15 mouse cellular contexts compared by ENCODE assay signal in genomic region chr3:28658349-28658748, GRCm38 (mm10). TPM values are rescaled to one million over a fixed set of nuclear protein-coding genes. Genes with fewer than 3 reads are reported as not detected.
DNase-seq lines count a peak whose midpoint lies in the region; ATAC-seq and TF ChIP-seq lines count a peak whose summit lies in the region.
"Had no signal": no experiment of that assay in that cellular context is flagged by ENCODE, and none has a peak within 500 bp of the region (broad histone marks: within the 10 kb centered on the region; RNA-seq: fewer than 3 reads in every experiment).

No protein-coding gene starts in this region.

- no peak overlapping the region for H3K4me3 ChIP-seq in forebrain, postnatal 0 days (ENCODE audit: low read depth, low read length)
- H3K4me3 ChIP-seq in forebrain, embryonic 11.5 days (ENCODE audit: low read depth, low read length): no peak overlapping the region
- H3K4me3 ChIP-seq in midbrain, embryonic 14.5 days (replicated peaks; ENCODE audit: low read depth, low read length): no peak overlapping the region
- no peak overlapping the region for H3K4me3 ChIP-seq in midbrain, embryonic 10.5 days
- no peak overlapping the region for H3K4me3 ChIP-seq in kidney, embryonic 14.5 days (ENCODE audit: low read length)
- no peak overlapping the region for H3K4me3 ChIP-seq in liver, postnatal 0 days (ENCODE audit: low read depth, low read length)
- H3K4me3 ChIP-seq: liver, embryonic 13.5 days had no signal

- H3K27ac ChIP-seq in forebrain, postnatal 0 days (ENCODE audit: low read depth, low read length): no peak overlapping the region
- no peak overlapping the region for H3K27ac ChIP-seq in forebrain, embryonic 11.5 days (ENCODE audit: low read depth, low read length)
- H3K27ac ChIP-seq in midbrain, embryonic 14.5 days (replicated peaks; ENCODE audit: low read depth, low read length): no peak overlapping the region
- no peak overlapping the region for H3K27ac ChIP-seq in midbrain, embryonic 10.5 days (replicated peaks)
- H3K27ac ChIP-seq in kidney, embryonic 14.5 days (ENCODE audit: low read depth, low read length): no peak overlapping the region
- no peak overlapping the region for H3K27ac ChIP-seq in liver, postnatal 0 days (ENCODE audit: low read depth)
- H3K27ac ChIP-seq: liver, embryonic 13.5 days had no signal

- H3K4me2 ChIP-seq in forebrain, postnatal 0 days (ENCODE audit: low read depth): no peak overlapping the region
- H3K4me2 ChIP-seq in forebrain, embryonic 11.5 days (ENCODE audit: low read depth, low read length, severe bottlenecking): no peak overlapping the region
- H3K4me2 ChIP-seq in midbrain, embryonic 14.5 days (ENCODE audit: low read length): no peak overlapping the region
- H3K4me2 ChIP-seq in kidney, embryonic 14.5 days (replicated peaks; ENCODE audit: low read depth, low read length): no peak overlapping the region
- no peak overlapping the region for H3K4me2 ChIP-seq in liver, postnatal 0 days (ENCODE audit: low read depth, low read length)
- H3K4me2 ChIP-seq: liver, embryonic 13.5 days had no signal

- TF ChIP-seq CTCF in forebrain, postnatal 0 days (IDR thresholded peaks at IDR 0.05; ENCODE audit: low read depth): peak; percentile 32
- peak; percentile 71 for TF ChIP-seq CTCF in liver, postnatal 0 days (IDR thresholded peaks at IDR 0.05; ENCODE audit: low read depth)

- no peak for TF ChIP-seq EP300 in liver, postnatal 0 days (IDR thresholded peaks at IDR 0.05; ENCODE audit: low read depth)

- H3K4me1 ChIP-seq in forebrain, postnatal 0 days (ENCODE audit: insufficient read depth): no peaks in the 10 kb centered on the region
- H3K4me1 ChIP-seq in forebrain, embryonic 11.5 days (replicated peaks; ENCODE audit: control insufficient read depth, insufficient read depth, low read length): no peaks in the 10 kb centered on the region
- H3K4me1 ChIP-seq in midbrain, embryonic 14.5 days (ENCODE audit: control insufficient read depth, insufficient read depth, low read length): no peaks in the 10 kb centered on the region
- H3K4me1 ChIP-seq in midbrain, embryonic 10.5 days: peaks cover 5% of the 10 kb centered on the region
- H3K4me1 ChIP-seq in kidney, embryonic 14.5 days (ENCODE audit: control insufficient read depth, insufficient read depth, low read length): no peaks in the 10 kb centered on the region
- H3K4me1 ChIP-seq in liver, postnatal 0 days (ENCODE audit: insufficient read depth): no peaks in the 10 kb centered on the region
- H3K4me1 ChIP-seq: liver, embryonic 13.5 days had no signal

- WGBS in forebrain, postnatal 0 days: 50% methylated on average over 1 of the region's 1 CpGs
- 43% methylated on average over 1 of the region's 1 CpGs for WGBS in forebrain, embryonic 11.5 days
- 56% methylated on average over 1 of the region's 1 CpGs for WGBS in midbrain, embryonic 14.5 days
- 43% methylated on average over 1 of the region's 1 CpGs for WGBS in midbrain, embryonic 10.5 days
- 12% methylated on average over 1 of the region's 1 CpGs for WGBS in kidney, embryonic 14.5 days
- 48% methylated on average over 1 of the region's 1 CpGs for WGBS in liver, postnatal 0 days (ENCODE audit: insufficient replicate concordance)

- H3K9ac ChIP-seq in forebrain, postnatal 0 days: no peak overlapping the region
- no peak overlapping the region for H3K9ac ChIP-seq in forebrain, embryonic 11.5 days (ENCODE audit: low read length)
- no peak overlapping the region for H3K9ac ChIP-seq in midbrain, embryonic 14.5 days (replicated peaks; ENCODE audit: low read length)
- no peak overlapping the region for H3K9ac ChIP-seq in kidney, embryonic 14.5 days (ENCODE audit: low read depth, low read length)
- no peak overlapping the region for H3K9ac ChIP-seq in liver, postnatal 0 days (replicated peaks)
- H3K9ac ChIP-seq: liver, embryonic 13.5 days had no signal

- H3K9me3 ChIP-seq in forebrain, postnatal 0 days (ENCODE audit: low read length): no peaks in the 10 kb centered on the region
- H3K9me3 ChIP-seq in forebrain, embryonic 11.5 days (ENCODE audit: control insufficient read depth, low read length): no peaks in the 10 kb centered on the region
- no peaks in the 10 kb centered on the region for H3K9me3 ChIP-seq in midbrain, embryonic 14.5 days (ENCODE audit: control insufficient read depth, low read length)
- H3K9me3 ChIP-seq in midbrain, embryonic 10.5 days (replicated peaks): no peaks in the 10 kb centered on the region
- H3K9me3 ChIP-seq in kidney, embryonic 14.5 days (ENCODE audit: control insufficient read depth, low read length): no peaks in the 10 kb centered on the region
- no peaks in the 10 kb centered on the region for H3K9me3 ChIP-seq in liver, postnatal 0 days (ENCODE audit: low read length)
- H3K9me3 ChIP-seq: G1E; liver, embryonic 13.5 days had no signal

- no peak for DNase-seq in forebrain, postnatal 0 days
- no peak for DNase-seq in forebrain, embryonic 11.5 days (ENCODE audit: low spot score)
- DNase-seq in midbrain, embryonic 14.5 days: peak; percentile 27
- no peak for DNase-seq in midbrain, embryonic 10.5 days (ENCODE audit: low spot score)
- peak; percentile 23 for DNase-seq in liver, postnatal 0 days
- DNase-seq in layer of hippocampus, adult 9-11 months: no peak
- no peak for DNase-seq in layer of hippocampus, postnatal 25 days (ENCODE audit: extremely low spot score in 1 of 2, low spot score in 1 of 2)
- DNase-seq: cerebellum, adult 2 months; heart, postnatal 36 days; liver, embryonic 13.5 days; thymus, adult 18-20 months had no signal

- H3K27me3 ChIP-seq in forebrain, postnatal 0 days (ENCODE audit: insufficient read depth, low read length): no peaks in the 10 kb centered on the region
- H3K27me3 ChIP-seq in forebrain, embryonic 11.5 days (ENCODE audit: control insufficient read depth, insufficient read depth, low read length): no peaks in the 10 kb centered on the region
- no peaks in the 10 kb centered on the region for H3K27me3 ChIP-seq in midbrain, embryonic 14.5 days (ENCODE audit: control insufficient read depth, insufficient read depth, low read length)
- no peaks in the 10 kb centered on the region for H3K27me3 ChIP-seq in midbrain, embryonic 10.5 days (ENCODE audit: low read depth, poor library complexity, severe bottlenecking)
- H3K27me3 ChIP-seq in kidney, embryonic 14.5 days (ENCODE audit: control insufficient read depth, insufficient read depth, low read length): no peaks in the 10 kb centered on the region
- no peaks in the 10 kb centered on the region for H3K27me3 ChIP-seq in liver, postnatal 0 days (ENCODE audit: insufficient read depth, low read length)
- H3K27me3 ChIP-seq: liver, embryonic 13.5 days had no signal

- H3K36me3 ChIP-seq in forebrain, postnatal 0 days (ENCODE audit: insufficient read depth): peaks cover 47% of the 10 kb centered on the region
- no peaks in the 10 kb centered on the region for H3K36me3 ChIP-seq in forebrain, embryonic 11.5 days (ENCODE audit: control insufficient read depth, insufficient read depth, low read length)
- H3K36me3 ChIP-seq in midbrain, embryonic 14.5 days (ENCODE audit: control insufficient read depth, insufficient read depth, low read length): peaks cover 59% of the 10 kb centered on the region
- no peaks in the 10 kb centered on the region for H3K36me3 ChIP-seq in midbrain, embryonic 10.5 days
- H3K36me3 ChIP-seq in kidney, embryonic 14.5 days (ENCODE audit: control insufficient read depth, insufficient read depth, low read length): no peaks in the 10 kb centered on the region
- no peaks in the 10 kb centered on the region for H3K36me3 ChIP-seq in liver, postnatal 0 days (replicated peaks; ENCODE audit: insufficient read depth, low read length)
- H3K36me3 ChIP-seq: G1E; liver, embryonic 13.5 days had no signal

- ATAC-seq in forebrain, postnatal 0 days: no peak
- ATAC-seq in forebrain, embryonic 11.5 days (replicated peaks; ENCODE audit: low FRiP score): no peak
- ATAC-seq in midbrain, embryonic 14.5 days (ENCODE audit: low FRiP score, low TSS enrichment): no peak
- ATAC-seq in kidney, embryonic 14.5 days (ENCODE audit: low FRiP score, low TSS enrichment): peak; percentile 92
- ATAC-seq in liver, postnatal 0 days: peak; percentile 67; the same call in 1 of the 2 replicates
- ATAC-seq: inflammation-experienced regulatory T-cells, adult 6 months had no signal

RNA-seq across cellular contexts. Expression of gene Slc2a2, which starts 39.4 kb away (rescaled TPM):
- total RNA-seq in forebrain, postnatal 0 days (2014; rRNA removed): 0.08 TPM in 1 of 2 replicates, not detected in the other
- not detected in 2 replicates for polyA plus RNA-seq in forebrain, postnatal 0 days (2015; fragmentation: Nextera tagmentation; extraction: Ambion mirVana)
- 0.12 TPM in 1 of 2 replicates, not detected in the other for polyA plus RNA-seq in forebrain, embryonic 11.5 days (2014; fragmentation: Nextera tagmentation; extraction: Ambion mirVana)
- 0.19 TPM in 1 of 2 replicates, not detected in the other for polyA plus RNA-seq in midbrain, embryonic 14.5 days (2014; fragmentation: Nextera tagmentation; extraction: Ambion mirVana)
- not detected in 2 replicates for polyA plus RNA-seq in midbrain, embryonic 10.5 days (2016; fragmentation: Nextera tagmentation; extraction: Ambion mirVana)
- 7.4 and 10.8 TPM in 2 replicates for polyA plus RNA-seq in kidney, embryonic 14.5 days (2014; fragmentation: Nextera tagmentation; extraction: Ambion mirVana)
- polyA plus RNA-seq in liver, postnatal 0 days (2015; fragmentation: Nextera tagmentation; extraction: Ambion mirVana): 135 TPM in 2 replicates
- not detected for total RNA-seq in layer of hippocampus, postnatal 25 days (2021)
- total RNA-seq: heart, postnatal 36 days; left cerebral cortex, adult 18-20 months had no signal

Comparison
In these comparisons a context has a peak if more than half of its experiments do, and no peak if none do; other contexts are left out.
1. DNase-seq: peak in midbrain, embryonic 14.5 days (single experiment) and liver, postnatal 0 days (single experiment); none in forebrain, postnatal 0 days (single experiment), forebrain, embryonic 11.5 days (single experiment), midbrain, embryonic 10.5 days (single experiment), layer of hippocampus, adult 9-11 months (single experiment) and layer of hippocampus, postnatal 25 days (0 of 2).
2. ATAC-seq: peak in kidney, embryonic 14.5 days (single experiment) and liver, postnatal 0 days (single experiment); none in forebrain, postnatal 0 days (single experiment), forebrain, embryonic 11.5 days (single experiment) and midbrain, embryonic 14.5 days (single experiment).
3. RNA of gene Slc2a2, which starts 39.4 kb away (polyA plus RNA-seq): 135 TPM in liver, postnatal 0 days; 7.4 to 10.8 TPM in kidney, embryonic 14.5 days, 0.12 TPM in forebrain, embryonic 11.5 days, 0.19 TPM in midbrain, embryonic 14.5 days, not detected in forebrain, postnatal 0 days and not detected in midbrain, embryonic 10.5 days; every median in the first group is over 10 times any median in the second.